Mouse (Mus musculus) forebrain, postnatal 0 days (tissue): ENCODE data around the gene Retreg3. TPM values are rescaled to one million over a fixed set of nuclear protein-coding genes. Genes with fewer than 3 reads are reported as not detected.
A peak's percentile ranks its signal among the peaks of the same experiment; 100 is the strongest.

Source experiments
- ATAC-seq: fragments of 200-750 bp; cut with Nextera tagmentation; 2 replicates; pipeline ENCODE4 v1.8.0; 2017; ENCODE audit warnings: mild to moderate bottlenecking, moderate library complexity
- DNase-seq: peaks from one replicate; pipeline ENCODE4 v3.0.0-alpha.2; 2015
- H3K27ac ChIP-seq: fragments of 300-500 bp; sonication (generic); 2 replicates; pipeline ENCODE4 v1.5.1; 2014; ENCODE audit warnings: low read depth, mild to moderate bottlenecking, antibody characterized with exemption, low read length, moderate library complexity, mixed read lengths
- H3K27me3 ChIP-seq: fragments of 300-500 bp; sonication (generic); 2 replicates; pipeline ENCODE4 v1.6.1; 2014; ENCODE audit warnings: mild to moderate bottlenecking, low read length, mixed read lengths; ENCODE audit not compliant: insufficient read depth
- H3K36me3 ChIP-seq: fragments of 300-500 bp; sonication (generic); 2 replicates; pipeline ENCODE4 v1.6.1; 2014; ENCODE audit warnings: mild to moderate bottlenecking, moderate library complexity; ENCODE audit not compliant: insufficient read depth
- H3K4me1 ChIP-seq: fragments of 300-500 bp; sonication (generic); 2 replicates; pipeline ENCODE4 v1.6.1; 2014; ENCODE audit warnings: antibody characterized with exemption; ENCODE audit not compliant: insufficient read depth
- H3K4me2 ChIP-seq: fragments of 300-500 bp; sonication (generic); 2 replicates; pipeline ENCODE4 v1.6.1; 2014; ENCODE audit warnings: low read depth, mild to moderate bottlenecking, moderate library complexity
- H3K4me3 ChIP-seq: fragments of 300-500 bp; sonication (generic); 2 replicates; pipeline ENCODE4 v1.5.1; 2014; ENCODE audit warnings: low read depth, low read length, mixed read lengths
- H3K9ac ChIP-seq: fragments of 300-500 bp; sonication (generic); 2 replicates; pipeline ENCODE4 v1.6.1; 2014; ENCODE audit warnings: mild to moderate bottlenecking
- H3K9me3 ChIP-seq: fragments of 300-500 bp; sonication (generic); 2 replicates; pipeline ENCODE4 v1.6.1; 2016; ENCODE audit warnings: low read length
- CTCF ChIP-seq: sonication (generic); IDR thresholded peaks from 2 replicates; pipeline ENCODE4 v1.5.1; 2016; ENCODE audit warnings: antibody characterized with exemption, control low read depth, low read depth
- WGBS: fragments of 180-500 bp; shearing (Covaris S2); extraction: QIAGEN DNeasy Blood & Tissue Kit; methylation state at CpG from one replicate; pipeline ENCODE4 v1.1.7; 2014; 5-methylcytosine and 5-hydroxymethylcytosine counted together
- polyA plus RNA-seq: library from polyadenylated mRNA; unstranded; fragments of >200 nt; fragmentation: Nextera tagmentation; extraction: Ambion mirVana; gene quantifications from 2 replicates; pipeline ENCODE4 v1.2.1, GENCODE M21; 2015
- total RNA-seq: library from RNA; depleted of rRNA; stranded (reverse); fragments of >200 nt; gene quantifications from 2 replicates; pipeline ENCODE4 v1.2.3, GENCODE M21; 2014

Gene Retreg3
- total and polyA plus RNA-seq, 2 experiments from 2014 or later, result 23.2 to 59.0 TPM

DNA sequence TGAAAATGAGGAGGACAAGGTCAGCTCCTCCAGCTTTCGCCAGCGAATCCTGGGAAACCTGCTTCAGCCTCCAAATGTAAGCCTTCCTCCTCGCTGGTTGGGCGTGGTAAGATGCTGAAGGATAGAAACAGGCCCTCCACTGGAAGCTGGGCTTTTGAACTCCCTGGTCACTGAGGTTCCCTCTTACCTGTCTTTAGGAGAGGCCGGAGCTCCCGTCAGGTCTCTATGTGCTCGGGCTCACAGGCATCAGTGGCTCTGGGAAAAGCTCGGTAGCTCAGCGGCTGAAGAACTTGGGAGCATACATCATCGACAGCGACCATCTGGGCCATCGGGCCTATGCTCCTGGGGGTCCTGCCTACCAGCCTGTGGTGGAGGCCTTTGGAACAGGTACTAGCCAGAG is 34.9 kb downstream of the Retreg3 start:
- H3K27me3 ChIP-seq, result peaks cover 15% of the 10 kb centered on the region
- DNase-seq (no peak), ATAC-seq (no peak)
- WGBS, result 93% methylated on average over 12 of the region's 12 CpGs
- H3K4me2 ChIP-seq, result no peak overlapping the region
- peaks cover 28% of the 10 kb centered on the region for H3K36me3 ChIP-seq
- no peaks in the 10 kb centered on the region for H3K9me3 ChIP-seq
- no peak overlapping the region for H3K27ac ChIP-seq
- no peak for TF ChIP-seq CTCF
- no peak overlapping the region for H3K9ac ChIP-seq
- no peak overlapping the region for H3K4me3 ChIP-seq
- peaks cover 12% of the 10 kb centered on the region for H3K4me1 ChIP-seq

DNA sequence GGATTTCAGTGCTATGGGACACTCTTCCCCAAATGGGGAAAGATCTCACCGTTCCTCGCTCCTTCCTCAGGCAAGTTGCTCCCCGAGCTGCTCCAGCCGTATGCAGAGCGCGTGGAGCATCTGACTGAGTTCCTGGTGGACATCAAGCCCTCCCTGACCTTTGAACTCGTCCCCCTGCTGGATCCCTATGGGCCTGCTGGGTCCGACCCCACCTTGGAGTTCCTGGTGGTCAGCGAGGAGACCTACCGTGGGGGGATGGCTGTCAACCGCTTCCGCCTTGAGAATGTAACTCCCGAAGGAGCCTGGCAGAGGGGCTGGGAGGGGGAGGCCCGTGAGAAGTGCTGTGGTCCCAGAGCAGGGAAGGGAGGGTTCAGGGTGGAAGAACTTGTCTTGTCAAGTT is 35.4 kb downstream of the Retreg3 start:
- ATAC-seq, result no peak
- H3K9me3 ChIP-seq, result no peaks in the 10 kb centered on the region
- H3K27me3 ChIP-seq, result peaks cover 21% of the 10 kb centered on the region
- peaks cover 12% of the 10 kb centered on the region for H3K4me1 ChIP-seq
- no peak overlapping the region for H3K4me3 ChIP-seq
- no peak for DNase-seq
- no peak overlapping the region for H3K9ac ChIP-seq
- no peak overlapping the region for H3K4me2 ChIP-seq
- TF ChIP-seq CTCF, result no peak
- H3K27ac ChIP-seq, result no peak overlapping the region
- peaks cover 22% of the 10 kb centered on the region; the same call in 1 of the 2 replicates for H3K36me3 ChIP-seq
- 89% methylated on average over 14 of the region's 14 CpGs for WGBS

GRCm38 (mm10) chr11:101083083-101083697 is 36.5 kb downstream of the Retreg3 start:
- 28% methylated on average over 19 of the region's 19 CpGs for WGBS
- H3K27me3 ChIP-seq, result peaks cover 31% of the 10 kb centered on the region

GRCm38 (mm10) chr11:101082208-101083082 is 37.2 kb downstream of the Retreg3 start, which contains the start of gene Coasy:
TSS of gene Coasy (plus strand) at chr11:101082565.
- H3K27ac ChIP-seq, result peak within 1 kb of the TSS; percentile 93
- peaks cover 12% of the 10 kb centered on the region; the same call in 1 of the 2 replicates for H3K36me3 ChIP-seq
- peak within 1 kb of the TSS; percentile 56 for H3K4me3 ChIP-seq
- peak within 1 kb of the TSS; percentile 84 for H3K9ac ChIP-seq
- WGBS, result 2% methylated on average over 49 of the region's 51 CpGs
- H3K4me2 ChIP-seq, result peak within 1 kb of the TSS; percentile 98
- ATAC-seq (peak; percentile 95), DNase-seq (peak; percentile 96)
- H3K4me1 ChIP-seq, result peaks cover 7% of the 10 kb centered on the region
- peak; percentile 68 for TF ChIP-seq CTCF
- no peaks in the 10 kb centered on the region for H3K9me3 ChIP-seq
- H3K27me3 ChIP-seq, result peaks cover 38% of the 10 kb centered on the region

More at GRCm38 (mm10) chr11:101083083-101083697, 36.5 kb downstream of the Retreg3 start:
- Histone ChIP-seq H3K9ac (peak overlapping the region; percentile 84), H3K27ac (peak overlapping the region; percentile 93), H3K4me3 (peak overlapping the region; percentile 56), H3K4me2 (peak overlapping the region; percentile 98), H3K9me3 (no peaks in the 10 kb centered on the region), H3K4me1 (peaks cover 12% of the 10 kb centered on the region), H3K36me3 (peaks cover 12% of the 10 kb centered on the region; the same call in 1 of the 2 replicates)
- TF ChIP-seq CTCF, result no peak
- ATAC-seq, result no peak
- DNase-seq, result no peak

GRCm38 (mm10) chr11:101081659-101082058 is 38.0 kb downstream of the Retreg3 start:
- 5% methylated on average over 10 of the region's 10 CpGs for WGBS

GRCm38 (mm10) chr11:101080421-101080820 is 39.3 kb downstream of the Retreg3 start:
- Histone ChIP-seq H3K36me3 (peaks cover 6% of the 10 kb centered on the region; the same call in 1 of the 2 replicates), H3K4me3 (no peak overlapping the region), H3K9ac (no peak overlapping the region), H3K9me3 (no peaks in the 10 kb centered on the region), H3K4me2 (no peak overlapping the region), H3K27me3 (peaks cover 40% of the 10 kb centered on the region), H3K27ac (no peak overlapping the region), H3K4me1 (peaks cover 7% of the 10 kb centered on the region)
- TF ChIP-seq CTCF, result no peak
- no peak for DNase-seq
- WGBS, result 67% methylated on average over 5 of the region's 5 CpGs
- no peak for ATAC-seq

More at GRCm38 (mm10) chr11:101081659-101082058, 38.0 kb downstream of the Retreg3 start:
- Histone ChIP-seq H3K4me1 (peaks cover 7% of the 10 kb centered on the region), H3K9me3 (no peaks in the 10 kb centered on the region), H3K4me2 (peak overlapping the region; percentile 98), H3K27me3 (peaks cover 40% of the 10 kb centered on the region), H3K36me3 (peaks cover 12% of the 10 kb centered on the region; the same call in 1 of the 2 replicates), H3K4me3 (peak overlapping the region; percentile 56), H3K9ac (peak overlapping the region; percentile 84), H3K27ac (peak overlapping the region; percentile 93)
- no peak for DNase-seq
- TF ChIP-seq CTCF, result no peak
- ATAC-seq, result no peak
